Mouse (Mus musculus): ENCODE results near the gene Zzz3. TPM values are rescaled to one million over a fixed set of nuclear protein-coding genes. Genes with fewer than 3 reads are reported as not detected.
A peak's percentile ranks its signal among the peaks of the same experiment; 100 is the strongest.

The Zzz3 gene
- polyA plus RNA-seq, 1 experiment: 35.7 TPM

DNA sequence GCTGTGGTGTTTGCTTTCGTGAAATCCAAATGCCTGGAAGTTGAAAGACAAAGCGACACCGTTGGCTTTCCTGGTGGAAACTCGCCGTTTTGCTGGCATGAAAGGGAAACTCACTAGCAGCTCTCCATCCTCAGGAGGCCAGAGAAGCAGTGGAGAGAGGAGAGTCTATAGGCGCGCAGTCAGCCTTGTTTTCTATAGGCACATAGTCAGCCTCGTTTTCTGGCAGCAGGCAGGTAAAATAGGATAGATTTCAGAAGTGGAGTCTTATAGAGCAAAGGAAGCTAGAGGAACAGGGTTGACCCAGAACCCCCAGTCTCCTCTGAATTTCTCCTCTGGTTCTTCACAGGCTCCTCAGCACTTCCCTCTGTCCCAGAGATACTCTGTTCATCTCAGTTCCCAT, 72.8 kb downstream of the Zzz3 start:
- no peak overlapping the region for H3K4me3 ChIP-seq (ENCODE audit: control insufficient read depth, insufficient read depth, low read length)
- DNase-seq: no peak
- H3K27me3 ChIP-seq (ENCODE audit: control insufficient read depth, insufficient read depth, low read length): no peaks in the 10 kb centered on the region
- no peaks in the 10 kb centered on the region for H3K4me1 ChIP-seq (replicated peaks; ENCODE audit: control insufficient read depth, insufficient read depth, low read length)
- TF ChIP-seq POLR2A (IDR thresholded peaks at IDR 0.05; ENCODE audit: control insufficient read depth, extremely low read depth, insufficient read depth, low read length, poor library complexity): no peak
- no peak for TF ChIP-seq CTCF (IDR thresholded peaks at IDR 0.05; ENCODE audit: borderline replicate concordance, control insufficient read depth, extremely low read depth, insufficient read depth, low read length, poor library complexity)
- WGBS: 90% methylated on average over 8 of the region's 8 CpGs
- no peaks in the 10 kb centered on the region for H3K36me3 ChIP-seq (ENCODE audit: control insufficient read depth, insufficient read depth, low read length)
- H3K27ac ChIP-seq (ENCODE audit: control insufficient read depth, insufficient read depth, low read length): no peak overlapping the region

DNA sequence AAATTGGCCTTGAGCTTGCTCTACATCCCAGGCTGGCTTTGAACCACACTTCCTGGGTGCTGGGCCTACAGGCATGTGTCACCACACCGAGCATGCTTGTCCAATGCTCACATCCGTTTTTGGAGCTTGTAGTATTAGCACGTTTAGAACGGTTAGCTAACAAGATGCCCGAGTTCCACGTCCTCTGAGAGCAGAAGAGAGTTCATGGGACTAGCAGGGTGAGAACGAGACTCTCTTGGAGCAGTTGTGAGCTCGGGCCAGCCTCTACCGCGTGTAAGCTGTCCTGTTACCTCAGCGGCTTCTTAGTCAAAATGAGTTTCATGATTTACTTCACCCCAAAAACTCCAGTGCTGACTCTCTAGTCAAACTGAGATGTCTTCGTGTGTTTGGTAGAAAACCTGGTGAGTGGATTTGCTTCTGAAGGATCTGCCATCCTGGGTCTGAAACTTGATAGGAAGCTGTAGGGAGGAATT, 73.3 kb downstream of the Zzz3 start:
- no peaks in the 10 kb centered on the region for H3K4me1 ChIP-seq (replicated peaks; ENCODE audit: control insufficient read depth, insufficient read depth, low read length)
- no peak overlapping the region; the same call in 1 of the 2 replicates for H3K27ac ChIP-seq (ENCODE audit: control insufficient read depth, insufficient read depth, low read length)
- no peak overlapping the region for H3K4me3 ChIP-seq (ENCODE audit: control insufficient read depth, insufficient read depth, low read length)
- H3K27me3 ChIP-seq (ENCODE audit: control insufficient read depth, insufficient read depth, low read length): no peaks in the 10 kb centered on the region
- no peak for DNase-seq
- no peaks in the 10 kb centered on the region for H3K36me3 ChIP-seq (ENCODE audit: control insufficient read depth, insufficient read depth, low read length)
- TF ChIP-seq CTCF (IDR thresholded peaks at IDR 0.05; ENCODE audit: borderline replicate concordance, control insufficient read depth, extremely low read depth, insufficient read depth, low read length, poor library complexity) (no peak), POLR2A (IDR thresholded peaks at IDR 0.05; ENCODE audit: control insufficient read depth, extremely low read depth, insufficient read depth, low read length, poor library complexity) (no peak)
- WGBS: 81% methylated on average over 12 of the region's 12 CpGs

DNA sequence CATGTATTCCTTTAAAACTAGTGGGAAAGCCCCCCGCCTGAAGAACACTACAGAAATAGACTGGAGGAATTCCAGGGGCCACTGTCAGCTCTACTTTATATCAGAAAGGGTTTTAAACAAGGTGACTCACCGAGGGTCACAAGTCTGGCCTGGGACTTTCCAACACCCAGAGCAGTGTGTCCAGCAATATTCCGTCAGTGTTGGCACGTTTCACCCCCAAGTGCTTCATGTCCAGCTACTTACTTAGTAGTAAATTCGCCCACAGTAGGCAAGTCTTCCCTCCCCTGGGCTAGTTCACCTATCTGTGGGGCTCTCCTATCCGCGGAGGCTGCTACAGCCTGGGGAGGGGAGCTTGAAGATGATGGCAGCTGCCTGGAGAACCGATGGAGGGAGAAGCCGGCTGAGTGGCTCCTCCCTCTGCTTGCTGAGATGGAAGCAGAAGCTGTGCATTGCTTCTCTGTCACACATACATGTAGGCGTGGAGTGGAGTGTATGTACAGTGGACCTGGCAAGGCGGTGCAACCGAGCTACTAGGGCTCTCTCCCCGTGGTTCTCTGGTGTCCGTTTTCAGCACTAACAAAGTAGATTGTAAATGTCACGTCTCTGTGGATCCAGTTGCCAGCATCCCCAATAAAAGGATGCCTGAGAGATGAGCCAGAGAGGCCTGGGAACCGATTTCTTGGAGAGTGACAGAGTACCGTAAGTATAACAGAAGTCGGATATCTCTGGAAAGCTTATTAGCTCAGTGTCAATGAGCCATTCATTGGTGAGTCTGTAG, 74.3 kb downstream of the Zzz3 start:
- no peak for DNase-seq
- no peaks in the 10 kb centered on the region for H3K27me3 ChIP-seq (ENCODE audit: control insufficient read depth, insufficient read depth, low read length)
- no peaks in the 10 kb centered on the region for H3K36me3 ChIP-seq (ENCODE audit: control insufficient read depth, insufficient read depth, low read length)
- 84% methylated on average over 18 of the region's 18 CpGs for WGBS
- H3K4me1 ChIP-seq (replicated peaks; ENCODE audit: control insufficient read depth, insufficient read depth, low read length): no peaks in the 10 kb centered on the region
- TF ChIP-seq CTCF (IDR thresholded peaks at IDR 0.05; ENCODE audit: borderline replicate concordance, control insufficient read depth, extremely low read depth, insufficient read depth, low read length, poor library complexity) (no peak), POLR2A (IDR thresholded peaks at IDR 0.05; ENCODE audit: control insufficient read depth, extremely low read depth, insufficient read depth, low read length, poor library complexity) (no peak)
- no peak overlapping the region for H3K4me3 ChIP-seq (ENCODE audit: control insufficient read depth, insufficient read depth, low read length)
- H3K27ac ChIP-seq (ENCODE audit: control insufficient read depth, insufficient read depth, low read length): no peak overlapping the region

DNA sequence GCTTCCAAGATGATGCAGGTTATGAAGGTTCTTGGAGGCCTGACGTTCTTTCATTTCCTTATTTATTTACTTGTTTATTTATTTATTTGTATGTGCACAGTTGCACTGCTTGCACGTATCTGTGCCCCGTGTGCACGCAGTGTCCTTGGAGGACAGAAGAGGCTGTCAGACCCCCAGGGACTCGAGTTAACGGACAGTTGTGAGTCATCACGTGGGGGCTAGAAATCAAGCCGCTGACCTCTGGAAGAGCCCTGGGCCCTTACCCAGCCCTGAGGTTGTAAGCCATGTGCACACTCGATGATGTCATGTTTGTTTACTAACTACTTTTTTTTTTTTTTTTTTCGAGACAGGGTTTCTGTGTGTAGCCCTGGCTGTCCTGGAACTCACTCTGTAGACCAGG, 75.1 kb downstream of the Zzz3 start:
- H3K36me3 ChIP-seq (ENCODE audit: control insufficient read depth, insufficient read depth, low read length): no peaks in the 10 kb centered on the region
- 88% methylated on average over 10 of the region's 10 CpGs for WGBS
- H3K27ac ChIP-seq (ENCODE audit: control insufficient read depth, insufficient read depth, low read length): no peak overlapping the region
- no peak for TF ChIP-seq CTCF (IDR thresholded peaks at IDR 0.05; ENCODE audit: borderline replicate concordance, control insufficient read depth, extremely low read depth, insufficient read depth, low read length, poor library complexity)
- TF ChIP-seq POLR2A (IDR thresholded peaks at IDR 0.05; ENCODE audit: control insufficient read depth, extremely low read depth, insufficient read depth, low read length, poor library complexity): no peak
- no peaks in the 10 kb centered on the region for H3K27me3 ChIP-seq (ENCODE audit: control insufficient read depth, insufficient read depth, low read length)
- H3K4me3 ChIP-seq (ENCODE audit: control insufficient read depth, insufficient read depth, low read length): no peak overlapping the region
- no peaks in the 10 kb centered on the region for H3K4me1 ChIP-seq (replicated peaks; ENCODE audit: control insufficient read depth, insufficient read depth, low read length)
- no peak for DNase-seq

GRCm38 (mm10) chr3:152472676-152473075, 77.4 kb downstream of the Zzz3 start:
- H3K36me3 ChIP-seq (ENCODE audit: control insufficient read depth, insufficient read depth, low read length): no peaks in the 10 kb centered on the region
- WGBS: 93% methylated on average over 16 of the region's 16 CpGs
- TF ChIP-seq CTCF (IDR thresholded peaks at IDR 0.05; ENCODE audit: borderline replicate concordance, control insufficient read depth, extremely low read depth, insufficient read depth, low read length, poor library complexity) (no peak), POLR2A (IDR thresholded peaks at IDR 0.05; ENCODE audit: control insufficient read depth, extremely low read depth, insufficient read depth, low read length, poor library complexity) (no peak)
- H3K27ac ChIP-seq (ENCODE audit: control insufficient read depth, insufficient read depth, low read length): no peak overlapping the region
- no peak overlapping the region for H3K4me3 ChIP-seq (ENCODE audit: control insufficient read depth, insufficient read depth, low read length)
- H3K4me1 ChIP-seq (replicated peaks; ENCODE audit: control insufficient read depth, insufficient read depth, low read length): no peaks in the 10 kb centered on the region
- H3K27me3 ChIP-seq (ENCODE audit: control insufficient read depth, insufficient read depth, low read length): no peaks in the 10 kb centered on the region
- DNase-seq: no peak

DNA sequence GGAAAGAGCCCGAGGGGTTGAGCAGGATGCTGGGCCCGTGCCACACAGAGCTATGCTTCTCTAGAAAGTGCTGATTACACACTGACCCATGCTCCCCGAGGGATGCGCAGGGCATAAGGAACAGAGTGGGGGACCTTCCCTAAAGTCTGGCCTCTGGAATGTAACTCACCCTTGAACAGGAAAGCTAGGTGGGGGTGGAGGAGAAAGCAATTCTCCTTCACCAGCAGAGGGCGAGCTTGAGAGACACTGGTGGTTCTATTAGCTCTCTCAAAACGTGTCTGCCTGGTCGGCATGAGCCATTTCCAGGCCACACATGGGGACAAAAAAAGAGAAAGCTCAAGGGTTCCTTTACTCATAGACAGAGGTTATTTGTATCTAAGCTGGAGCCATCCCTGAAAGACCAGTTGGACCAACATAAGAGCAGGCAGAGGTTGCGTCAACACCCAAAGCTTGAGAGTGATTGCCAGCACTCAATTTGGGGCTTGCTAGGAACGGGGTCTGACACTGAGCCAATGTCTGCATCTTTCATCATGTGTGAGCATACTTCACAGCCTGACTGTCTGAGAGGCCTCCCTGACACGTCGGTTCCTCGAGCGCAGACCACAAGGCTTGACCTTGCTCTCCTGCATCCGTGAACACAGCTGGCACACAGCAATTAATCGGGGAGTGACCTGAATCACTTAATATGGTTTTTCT, 79.5 kb downstream of the Zzz3 start:
- Histone ChIP-seq H3K36me3 (ENCODE audit: control insufficient read depth, insufficient read depth, low read length) (no peaks in the 10 kb centered on the region), H3K4me1 (replicated peaks; ENCODE audit: control insufficient read depth, insufficient read depth, low read length) (peaks cover 7% of the 10 kb centered on the region), H3K27me3 (ENCODE audit: control insufficient read depth, insufficient read depth, low read length) (no peaks in the 10 kb centered on the region), H3K27ac (ENCODE audit: control insufficient read depth, insufficient read depth, low read length) (no peak overlapping the region), H3K4me3 (ENCODE audit: control insufficient read depth, insufficient read depth, low read length) (no peak overlapping the region)
- peak; percentile 64 for DNase-seq
- 67% methylated on average over 15 of the region's 15 CpGs for WGBS
- no peak for TF ChIP-seq CTCF (IDR thresholded peaks at IDR 0.05; ENCODE audit: borderline replicate concordance, control insufficient read depth, extremely low read depth, insufficient read depth, low read length, poor library complexity)
- no peak for TF ChIP-seq POLR2A (IDR thresholded peaks at IDR 0.05; ENCODE audit: control insufficient read depth, extremely low read depth, insufficient read depth, low read length, poor library complexity)
